Mouse (Mus musculus) NIH3T3 (cell line): ENCODE data around the gene Mad1l1.
A peak's percentile ranks its signal among the peaks of the same experiment; 100 is the strongest.

Experiments used
- DNase-seq: peaks from one replicate; pipeline ENCODE4 v3.0.0-alpha.2; 2012; ENCODE audit warnings: low read depth

Gene Mad1l1

GRCm38 (mm10) chr5:140258633-140259032 lies 62.7 kb downstream of the Mad1l1 start:
- no peak for DNase-seq

DNA sequence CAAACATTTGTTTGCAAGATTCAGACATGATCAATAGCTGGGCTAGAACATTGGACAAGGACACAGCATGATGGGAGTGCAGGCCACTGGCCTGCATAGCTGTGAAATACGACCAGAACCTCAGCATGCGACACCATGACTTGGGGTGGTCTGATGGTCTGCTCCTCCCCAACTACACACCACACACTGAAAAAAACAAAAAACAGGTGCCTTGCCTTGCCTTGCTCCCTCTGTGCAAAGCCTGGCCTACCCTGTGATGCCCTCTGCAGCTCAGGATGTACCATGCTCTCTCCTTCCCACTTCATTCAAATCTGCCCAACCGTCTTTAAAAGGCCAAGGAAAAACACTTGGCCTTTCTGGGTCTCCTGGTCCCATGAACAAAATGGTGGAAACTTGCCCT lies 63.3 kb downstream of the Mad1l1 start:
- no peak for DNase-seq

GRCm38 (mm10) chr5:140257439-140257838 lies 63.9 kb downstream of the Mad1l1 start:
- DNase-seq: peak; percentile 24

GRCm38 (mm10) chr5:140256685-140257084 lies 64.7 kb downstream of the Mad1l1 start:
- no peak for DNase-seq

- no peak for DNase-seq
Observed at GRCm38 (mm10) chr5:140255265-140255664, 66.1 kb downstream of the Mad1l1 start.

- no peak for DNase-seq
Observed at GRCm38 (mm10) chr5:140254656-140255055, 66.7 kb downstream of the Mad1l1 start.

DNA sequence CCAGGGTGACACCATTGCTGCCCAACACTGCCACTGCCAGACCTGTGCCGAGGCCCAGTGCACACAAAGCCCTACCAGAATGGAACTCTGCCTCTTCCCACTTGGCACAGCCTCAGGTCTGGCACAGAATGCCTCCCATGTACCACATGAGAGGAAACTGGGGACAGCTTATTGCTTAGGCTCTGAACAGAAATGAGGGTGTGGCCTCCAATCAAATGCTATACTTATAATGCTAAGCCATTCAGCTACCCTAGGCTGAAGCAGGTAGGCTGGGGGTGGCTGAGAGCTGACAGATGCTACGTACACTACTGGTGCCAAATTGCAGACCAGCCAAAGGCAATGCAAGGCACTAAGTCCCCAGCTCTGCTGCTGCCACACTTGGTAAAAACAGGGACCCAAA lies 69.4 kb downstream of the Mad1l1 start:
- no peak for DNase-seq

GRCm38 (mm10) chr5:140250370-140250769 lies 71.0 kb downstream of the Mad1l1 start:
- DNase-seq: peak; percentile 48

DNA sequence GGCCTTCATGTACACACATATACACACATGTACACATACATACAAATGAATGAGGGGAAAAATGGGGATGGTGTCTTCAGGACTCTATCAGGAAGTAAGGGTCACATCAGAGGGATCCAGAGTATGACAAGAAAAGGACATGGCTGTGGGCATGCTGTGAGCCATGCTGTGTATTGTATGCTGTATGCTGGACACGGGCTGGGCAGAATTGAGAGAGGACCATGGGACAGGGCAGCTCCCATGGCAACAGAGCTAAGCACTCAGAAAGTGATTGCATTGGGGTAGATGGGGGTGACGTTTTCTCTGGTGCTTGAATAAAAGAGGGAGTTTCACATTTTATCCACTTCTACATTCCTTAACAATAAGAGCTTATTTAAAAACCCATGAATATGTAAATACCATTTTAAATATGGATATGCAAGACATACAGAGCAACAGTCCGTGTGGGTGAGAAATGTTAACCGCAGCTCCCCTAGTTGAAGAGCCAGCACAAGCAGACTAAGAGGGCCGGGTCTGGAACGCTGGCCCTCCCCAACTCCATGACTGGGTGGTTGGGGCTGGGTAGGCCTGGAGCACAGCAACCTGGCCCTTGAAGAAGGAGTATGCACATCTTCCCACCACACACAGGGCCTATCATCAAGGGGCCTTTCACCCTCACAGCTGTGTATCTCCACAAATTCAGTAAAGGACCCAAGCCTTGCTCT lies 71.8 kb downstream of the Mad1l1 start:
- no peak for DNase-seq

- DNase-seq: no peak
Observed at GRCm38 (mm10) chr5:140248101-140248500, 73.3 kb downstream of the Mad1l1 start.

- no peak for DNase-seq
Observed at GRCm38 (mm10) chr5:140240235-140240634, 81.1 kb downstream of the Mad1l1 start.

GRCm38 (mm10) chr5:140238880-140239279 lies 82.5 kb downstream of the Mad1l1 start:
- DNase-seq: no peak

- DNase-seq: no peak
Observed at GRCm38 (mm10) chr5:140230818-140231217, 90.5 kb downstream of the Mad1l1 start.

DNA sequence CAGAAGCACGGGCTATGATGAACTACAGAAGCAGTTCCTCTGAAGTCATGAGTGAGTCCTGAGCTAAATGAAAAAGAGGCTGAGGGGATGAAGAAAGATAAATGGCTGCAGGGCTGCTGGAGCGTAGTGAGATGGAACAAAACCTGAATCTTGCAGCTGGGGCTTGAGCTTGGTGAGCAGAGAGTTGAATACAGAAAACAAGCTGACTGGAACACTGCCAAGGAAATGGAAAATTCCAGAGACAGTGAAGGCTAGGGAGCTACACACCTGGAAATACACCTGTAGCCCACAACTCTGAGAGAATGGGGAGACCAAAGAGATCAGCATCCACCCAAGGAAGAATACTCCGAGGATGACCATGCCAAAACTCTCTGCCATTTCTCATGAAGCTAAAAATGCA lies 93.0 kb downstream of the Mad1l1 start:
- DNase-seq: no peak

DNA sequence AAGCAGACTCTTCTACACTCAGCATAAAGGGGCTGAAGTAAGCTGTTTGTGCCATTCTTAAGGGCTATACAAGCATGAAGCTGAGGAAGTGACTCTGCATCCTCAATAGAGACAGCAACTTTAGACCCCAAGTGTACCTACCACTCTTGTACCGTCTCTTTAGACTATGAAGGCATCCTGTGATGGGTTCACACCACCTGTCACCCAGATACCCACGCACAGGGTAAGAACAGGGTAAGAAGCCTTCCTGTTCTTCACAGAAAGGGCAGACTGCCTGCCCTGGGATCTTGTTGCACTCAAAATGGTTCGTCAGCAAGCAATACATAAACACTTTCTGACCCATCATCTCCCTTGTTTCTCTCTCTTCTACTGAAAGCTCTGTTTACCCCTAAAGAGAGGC lies 94.5 kb downstream of the Mad1l1 start:
- DNase-seq: no peak

GRCm38 (mm10) chr5:140225881-140226280 lies 95.5 kb downstream of the Mad1l1 start:
- no peak for DNase-seq

DNA sequence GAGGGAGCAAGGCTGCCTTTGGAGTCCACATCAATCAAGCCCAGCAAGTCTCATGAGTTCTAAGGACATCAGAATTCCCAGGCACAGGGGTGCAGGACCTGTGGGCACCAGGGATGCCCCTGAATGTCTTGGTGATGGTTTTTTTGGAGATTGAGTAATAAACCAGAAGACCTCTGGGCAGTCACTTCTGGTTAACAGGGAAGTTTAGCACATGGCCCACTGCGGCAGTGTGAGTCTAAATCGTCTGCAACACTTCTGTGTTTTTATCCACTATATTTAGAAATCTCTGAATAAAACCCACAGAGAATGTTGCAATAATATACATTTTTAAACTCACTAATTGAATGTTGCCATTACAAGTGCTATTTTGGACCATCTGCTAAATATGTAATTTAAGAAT lies 96.2 kb downstream of the Mad1l1 start:
- DNase-seq: no peak

DNA sequence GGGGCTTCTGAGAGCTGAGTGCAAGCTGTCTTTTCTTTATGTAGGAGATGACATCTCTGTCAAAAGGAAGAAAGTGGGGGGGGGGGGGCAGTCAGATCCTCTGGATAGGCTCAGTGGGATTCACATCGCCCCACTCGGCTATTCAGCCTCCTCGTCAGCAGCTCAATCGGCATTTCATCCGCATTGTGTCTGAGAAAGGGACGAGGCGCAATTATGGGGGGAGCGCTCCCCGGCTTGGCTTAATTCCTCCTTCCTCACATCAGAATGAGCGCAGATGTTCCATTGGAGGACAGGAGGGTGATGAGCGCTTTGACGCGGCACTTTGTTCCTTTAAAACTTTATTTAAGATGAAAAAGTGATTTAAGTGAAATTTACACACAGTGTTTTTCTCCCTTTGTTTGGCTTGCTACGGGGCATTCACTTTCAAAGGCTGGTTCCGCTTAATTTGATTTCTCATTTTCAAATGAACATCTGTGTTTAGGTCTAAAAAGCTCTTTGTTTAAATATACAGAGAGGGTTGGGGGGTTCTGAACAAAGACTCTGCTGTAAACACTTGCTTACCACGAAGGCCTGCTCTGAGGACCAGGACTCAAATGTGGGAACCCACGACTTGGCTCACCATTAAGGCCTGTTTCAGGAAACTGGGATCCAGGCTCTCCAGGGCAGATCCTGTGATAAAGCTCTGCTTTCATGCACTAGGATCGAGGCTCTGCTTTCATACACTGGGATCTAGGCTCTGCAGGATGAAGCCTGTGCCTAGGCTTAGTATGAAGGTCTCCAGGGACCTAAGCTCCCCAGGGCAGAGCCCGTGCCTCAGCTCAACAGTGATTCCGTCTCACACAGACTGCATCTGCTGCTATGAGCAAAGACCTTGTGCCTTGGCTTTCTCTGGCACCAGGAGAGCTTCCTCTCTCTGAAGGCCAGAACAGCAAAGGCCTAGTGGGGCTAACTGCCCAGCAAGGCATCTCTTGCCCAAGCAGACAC lies 98.0 kb downstream of the Mad1l1 start:
- DNase-seq: no peak

- peak; percentile 30 for DNase-seq
Observed at GRCm38 (mm10) chr5:140221016-140221650, 100.2 kb downstream of the Mad1l1 start.

DNA sequence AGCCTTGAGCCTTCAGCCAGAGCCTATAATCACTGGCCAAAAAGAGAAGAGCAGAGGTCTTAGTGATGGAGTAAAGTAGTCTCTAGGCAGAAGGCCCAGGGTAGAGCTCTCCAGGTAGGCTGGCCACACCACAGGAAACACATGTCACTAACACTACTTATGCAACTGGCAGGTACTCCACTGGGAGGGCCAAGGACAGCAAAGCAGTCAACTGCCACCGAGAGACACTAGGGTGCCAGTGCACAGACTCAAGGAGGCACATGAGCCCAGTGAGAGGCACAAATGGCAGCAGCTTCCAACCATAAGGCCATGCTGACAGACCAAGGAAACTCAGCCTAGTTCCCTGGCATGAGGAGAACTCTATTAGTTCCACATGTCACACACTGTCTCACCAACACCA lies 102.1 kb downstream of the Mad1l1 start:
- DNase-seq: no peak

DNA sequence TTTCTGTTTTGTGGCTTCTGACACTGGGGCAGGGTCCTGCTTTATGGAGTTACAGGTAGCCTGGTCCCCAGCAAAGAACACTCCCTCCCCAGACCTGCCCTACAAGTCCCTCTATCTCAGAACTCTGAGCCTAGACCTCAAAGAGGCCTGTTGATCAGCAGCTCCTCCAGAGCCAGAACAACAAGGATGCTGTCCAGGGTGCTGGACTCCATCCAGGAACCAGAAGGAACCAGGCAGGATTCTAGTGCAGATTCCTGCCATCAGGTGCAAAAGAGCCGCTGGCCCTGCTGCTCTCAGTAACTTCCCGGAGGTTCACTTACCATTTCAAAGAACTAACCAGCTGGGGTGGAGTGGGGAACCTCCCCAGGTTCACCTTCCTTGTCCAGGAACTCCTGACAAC lies 103.5 kb downstream of the Mad1l1 start:
- peak; percentile 77 for DNase-seq

GRCm38 (mm10) chr5:140217083-140217482 lies 104.3 kb downstream of the Mad1l1 start:
- no peak for DNase-seq
